Mouse (Mus musculus) left cerebral cortex, adult 9 months (tissue): Measurements from ENCODE around the gene Slc4a5.
"Not testable (repeated sequence)": the region's sequence is repeated elsewhere in the genome, so short reads cannot be mapped to it uniquely, and the experiment has no call there.

Experiments
- DNase-seq, 2 experiments: peaks; one replicate each; pipeline ENCODE4 v3.0.0; 2022; ENCODE audit warnings: low spot score in 2 of 2

Slc4a5 gene

DNA sequence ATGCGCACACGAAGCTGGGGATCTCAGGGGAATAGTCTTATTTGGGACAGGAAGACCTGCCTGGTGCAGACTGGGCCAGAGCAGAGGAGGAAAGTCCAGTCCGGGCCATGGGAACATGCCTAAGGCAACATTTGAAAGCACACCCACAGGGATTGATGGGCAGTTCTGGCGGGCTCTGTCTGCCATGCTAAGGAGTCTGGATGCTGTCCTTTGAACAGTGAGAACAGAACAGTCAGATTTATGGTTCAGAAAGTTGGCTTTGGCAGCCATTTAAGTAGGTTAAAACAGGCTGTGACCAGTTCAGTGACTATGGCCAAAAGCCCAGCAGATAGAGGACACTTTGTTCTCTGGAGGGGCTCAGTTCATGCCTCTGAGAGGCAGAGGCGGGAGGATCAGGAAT is 82.6 kb downstream of the Slc4a5 start:
- DNase-seq, result no peak

GRCm38 (mm10) chr6:83309017-83309416 is 89.4 kb downstream of the Slc4a5 start:
- DNase-seq, result no peak

- DNase-seq, result no peak
Observed at GRCm38 (mm10) chr6:83311206-83311605, 91.6 kb downstream of the Slc4a5 start.

DNA sequence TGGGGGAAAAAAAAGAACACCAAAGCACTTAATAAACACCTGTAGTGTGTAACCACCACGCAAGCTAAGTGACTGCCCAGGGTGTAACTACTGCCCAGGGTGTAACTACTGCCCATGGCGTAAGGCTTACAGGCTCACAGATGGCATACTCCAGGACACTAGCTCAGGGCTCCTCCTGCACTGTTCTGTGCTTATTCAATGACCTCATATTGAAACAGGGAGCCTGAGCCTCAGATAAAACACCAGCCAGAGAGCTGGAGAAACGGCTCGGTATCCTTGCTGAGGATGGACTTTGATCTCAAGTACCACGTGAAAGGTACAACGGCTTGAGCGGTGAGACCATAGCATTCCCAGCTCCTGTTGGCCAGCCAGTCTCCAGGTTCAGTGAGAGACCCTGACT is 92.4 kb downstream of the Slc4a5 start:
- no peak for DNase-seq

DNA sequence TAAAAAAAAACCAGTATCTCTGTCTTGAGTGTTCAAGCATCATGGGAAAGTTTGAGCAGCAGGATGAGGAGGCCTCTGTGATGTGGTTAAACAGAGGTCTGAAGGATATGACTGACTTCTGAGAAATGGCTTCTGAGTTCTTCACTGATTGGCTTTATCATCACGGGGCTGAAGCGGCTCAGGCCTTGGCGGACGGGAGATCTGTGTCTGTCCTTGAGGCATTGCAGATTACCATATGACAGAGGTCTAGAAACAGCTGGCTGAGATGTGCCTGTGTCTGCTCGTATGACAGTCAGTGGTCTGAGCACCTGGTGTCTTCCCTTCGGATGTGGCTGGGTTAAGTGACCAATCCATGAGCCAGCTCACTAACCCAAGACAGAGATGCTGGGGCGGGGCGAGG is 92.9 kb downstream of the Slc4a5 start:
- DNase-seq, result no peak

DNA sequence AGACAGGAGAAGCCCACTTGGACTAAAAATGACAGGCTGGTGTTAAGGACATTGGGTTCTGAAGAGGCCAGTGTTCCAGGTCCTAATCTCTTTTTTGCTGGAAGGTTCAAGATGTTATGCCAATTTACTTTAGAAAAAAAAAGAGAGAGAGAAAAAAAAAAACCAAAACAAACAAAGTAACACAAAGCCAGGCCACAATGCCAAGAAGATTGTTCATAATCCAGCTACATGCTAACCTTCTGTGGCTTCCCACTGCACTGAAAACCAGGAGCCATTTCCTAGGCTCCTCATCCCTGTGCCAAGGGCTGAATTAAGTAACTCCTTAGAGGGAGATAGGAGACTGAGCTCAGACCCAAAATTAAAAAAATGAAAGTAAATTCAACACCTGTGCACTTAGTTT is 95.7 kb downstream of the Slc4a5 start:
- no peak for DNase-seq

- DNase-seq, result no peak
Observed at GRCm38 (mm10) chr6:83316022-83316421, 96.4 kb downstream of the Slc4a5 start.

DNA sequence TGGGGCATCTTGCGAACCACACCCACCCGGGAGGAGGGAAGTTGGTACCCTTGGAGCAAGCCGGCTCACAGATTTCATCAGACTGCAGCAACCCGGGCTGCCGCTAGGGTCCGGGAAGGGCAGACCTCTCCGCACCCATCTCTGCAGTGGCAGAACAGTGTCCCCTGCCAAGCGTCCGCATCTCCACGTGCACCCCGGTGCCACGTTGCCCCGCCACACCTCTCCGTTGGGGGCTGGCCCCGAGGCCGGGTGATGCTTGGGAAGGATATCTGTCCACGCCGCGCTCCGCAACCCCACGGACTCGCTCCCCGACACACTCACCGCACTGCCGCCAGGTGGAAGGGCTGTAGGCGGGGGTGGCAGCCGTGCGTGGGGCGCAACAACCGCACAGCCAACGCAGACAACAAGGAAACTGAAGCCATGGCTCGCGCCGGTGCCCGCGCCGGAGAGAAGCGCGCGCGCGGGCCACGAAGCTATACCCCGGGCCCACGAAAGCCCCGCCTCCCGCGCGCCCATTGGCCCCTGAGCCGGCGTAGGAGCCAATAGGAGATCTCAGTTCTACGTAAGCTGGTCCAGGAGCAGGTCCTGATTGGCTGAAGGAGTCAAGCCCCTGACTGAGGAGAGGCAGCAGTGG is 97.6 kb downstream of the Slc4a5 start:
- DNase-seq, result peak; percentile 79 to 91

- no peak for DNase-seq
Observed at GRCm38 (mm10) chr6:83321927-83322326, 102.3 kb downstream of the Slc4a5 start.

- no peak for DNase-seq
Observed at GRCm38 (mm10) chr6:83322794-83323193, 103.2 kb downstream of the Slc4a5 start.

DNA sequence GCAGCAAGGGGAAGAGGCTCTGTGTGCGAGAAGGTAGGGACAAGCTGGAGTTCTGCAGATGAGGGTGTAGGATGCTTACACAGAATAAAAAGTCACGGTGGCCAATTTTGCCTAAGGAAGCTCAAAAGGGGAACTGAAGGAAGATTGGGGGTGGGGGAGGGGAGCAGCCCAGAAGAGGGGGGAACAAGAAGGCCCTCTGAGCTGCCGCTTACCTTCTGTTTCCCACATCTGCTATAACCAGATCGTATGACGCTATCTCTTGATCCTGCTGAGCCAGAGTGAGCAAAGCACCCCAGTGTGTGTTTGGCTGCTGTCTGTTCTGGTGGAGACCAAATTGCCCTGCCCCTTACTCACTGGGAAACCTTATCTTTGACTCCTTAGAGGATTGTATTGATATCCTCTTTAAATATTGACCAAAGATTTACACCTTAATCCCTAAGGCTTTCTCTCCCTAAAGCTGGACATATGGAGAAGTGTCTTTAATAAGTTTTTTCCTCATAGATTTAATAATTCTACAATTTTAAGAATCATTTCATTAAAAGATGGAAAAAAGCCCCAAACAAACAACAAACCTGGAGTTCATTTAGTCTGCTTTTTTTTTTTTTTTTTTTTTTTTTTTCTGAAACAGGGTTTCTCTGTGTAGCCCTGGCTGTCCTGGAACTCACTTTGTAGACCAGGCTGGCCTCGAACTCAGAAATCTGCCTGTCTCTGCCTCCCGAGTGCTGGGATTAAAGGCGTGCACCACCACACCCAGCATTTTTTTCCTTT is 104.2 kb downstream of the Slc4a5 start:
- DNase-seq, result no peak

GRCm38 (mm10) chr6:83325525-83326393 is 106.1 kb downstream of the Slc4a5 start, which contains the start of the genes Mthfd2 and Mob1a:
Gene Mthfd2 (minus strand): TSS chr6:83325908.
Gene Mob1a (plus strand): TSS chr6:83326016.
- DNase-seq, result peak; percentile 86 to 95

DNA sequence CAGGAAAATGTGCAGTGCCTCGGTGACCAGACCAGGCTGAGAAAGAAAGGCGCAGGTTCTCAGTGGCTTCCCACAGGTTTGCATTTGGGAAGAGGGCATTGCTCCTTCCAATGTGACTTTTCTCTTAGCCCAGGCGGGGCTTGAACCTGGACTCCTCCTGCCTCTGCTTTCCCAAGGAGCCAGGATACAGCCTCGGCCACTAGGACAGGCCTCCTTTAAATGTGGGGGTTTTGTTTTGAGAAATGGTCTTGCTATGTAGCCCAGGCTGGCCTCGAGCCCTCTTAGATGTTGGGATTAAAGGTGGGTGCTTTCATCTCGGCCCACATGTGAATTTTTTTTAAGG is 106.7 kb downstream of the Slc4a5 start:
- no peak for DNase-seq

- DNase-seq, result no peak
Observed at GRCm38 (mm10) chr6:83326761-83327160, 107.1 kb downstream of the Slc4a5 start.

DNA sequence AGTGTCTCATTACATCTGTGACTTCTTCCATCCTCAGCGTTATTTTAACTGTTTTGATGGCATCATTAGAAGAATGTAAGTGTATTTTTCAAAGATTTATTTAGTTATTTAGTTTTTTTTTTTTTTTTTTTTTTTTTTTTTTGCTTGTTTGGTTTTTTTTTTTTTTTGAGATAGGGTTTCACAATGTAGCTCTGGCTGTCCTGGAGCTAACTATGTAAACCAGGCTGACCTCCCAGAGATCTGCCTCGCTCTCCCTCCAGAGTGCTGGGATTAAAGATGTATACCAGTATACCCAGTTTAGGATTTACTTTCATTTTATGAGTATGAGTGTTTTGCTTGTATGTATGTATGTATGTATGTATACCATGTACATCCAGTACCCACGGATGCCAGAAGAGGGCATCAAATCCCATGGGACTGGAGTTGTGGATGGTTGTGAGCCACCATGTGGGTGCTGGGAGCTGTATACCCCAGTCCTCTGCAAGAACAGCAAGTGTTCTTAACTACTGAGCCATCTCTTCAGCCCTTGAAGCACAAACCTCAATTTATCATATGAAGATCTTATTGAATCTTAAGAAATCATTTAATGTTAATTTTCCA is 108.1 kb downstream of the Slc4a5 start:
- no peak for DNase-seq

DNA sequence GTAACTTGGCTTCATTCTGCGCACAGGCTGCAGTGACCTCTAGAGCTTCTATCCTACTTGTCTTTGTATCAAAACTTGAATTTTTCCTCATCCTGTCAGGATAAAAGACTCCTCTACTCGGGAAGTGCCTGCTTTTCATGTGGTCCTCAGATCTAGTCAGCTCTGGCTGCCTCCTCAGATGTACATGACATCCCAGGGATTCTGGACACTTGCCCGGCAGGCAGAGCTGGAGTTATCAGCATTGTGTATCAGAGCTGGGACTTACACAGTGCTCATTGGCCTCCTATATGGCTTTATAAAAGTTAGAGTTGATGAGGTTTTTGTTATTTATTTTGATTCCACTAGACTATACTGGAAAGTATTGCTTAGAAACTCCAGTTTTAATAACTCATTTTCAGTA is 121.8 kb downstream of the Slc4a5 start:
- no peak for DNase-seq

DNA sequence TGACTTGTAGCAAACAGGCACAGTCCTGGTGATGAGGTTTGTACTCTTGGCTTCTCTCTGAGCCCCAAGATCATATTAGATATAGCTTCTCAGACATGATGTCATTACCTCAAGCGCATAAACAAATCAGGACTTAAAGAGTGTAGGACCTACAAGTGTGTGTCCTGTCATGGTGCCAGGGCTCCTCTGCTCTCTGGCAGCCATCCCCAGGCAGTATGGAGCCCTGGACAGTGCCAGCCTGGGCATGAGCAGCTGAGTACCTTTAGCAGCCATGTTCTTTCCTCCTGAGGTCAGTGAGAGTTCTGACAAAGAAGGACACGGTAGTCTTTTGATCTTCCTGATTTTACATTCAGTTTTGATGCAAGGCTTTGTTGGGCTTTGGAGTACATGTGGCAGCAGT is 123.3 kb downstream of the Slc4a5 start:
- no peak for DNase-seq

DNA sequence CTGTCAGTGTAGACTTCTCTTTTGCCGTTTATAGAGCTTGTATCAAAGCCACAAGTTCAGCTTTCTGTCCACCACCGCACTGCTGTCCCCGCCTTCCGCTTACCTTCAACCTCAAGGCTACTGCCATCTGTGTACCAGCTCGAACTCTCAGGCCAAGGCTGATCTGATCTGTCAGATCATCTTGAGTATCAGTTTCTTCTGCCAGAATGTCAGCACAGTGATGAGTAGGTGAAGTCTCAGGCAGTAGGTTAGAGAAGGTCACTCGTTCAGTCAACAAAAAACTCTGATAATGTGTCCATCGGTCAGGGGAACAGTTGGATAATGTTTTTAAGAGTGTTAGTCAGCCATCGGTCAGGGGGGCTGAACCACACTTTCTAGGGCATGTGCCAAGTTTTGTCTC is 125.7 kb downstream of the Slc4a5 start:
- not testable (repeated sequence) for DNase-seq

DNA sequence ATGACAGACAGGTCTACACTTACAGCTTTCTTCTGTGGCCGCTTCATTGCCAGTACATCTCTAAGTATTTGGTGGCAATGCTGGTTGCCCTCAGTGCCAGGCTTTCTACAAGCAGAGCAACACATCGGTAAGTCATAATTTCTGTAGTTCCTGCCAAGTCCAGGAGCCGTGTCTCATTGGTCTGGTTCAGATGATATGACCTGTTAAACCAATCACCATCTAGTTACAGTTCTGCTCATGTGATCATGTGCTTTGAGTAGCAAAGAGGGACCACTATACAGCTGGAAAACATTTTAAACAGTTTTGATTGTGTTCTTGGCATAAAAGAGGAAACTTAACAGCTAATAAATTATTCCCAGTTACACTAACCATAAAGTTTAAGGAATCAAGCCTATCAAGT is 128.3 kb downstream of the Slc4a5 start:
- DNase-seq, result no peak

GRCm38 (mm10) chr6:83348873-83349272 is 129.2 kb downstream of the Slc4a5 start, which contains the start of gene Bola3:
Gene Bola3 (plus strand): TSS chr6:83349147.
- no peak for DNase-seq

DNA sequence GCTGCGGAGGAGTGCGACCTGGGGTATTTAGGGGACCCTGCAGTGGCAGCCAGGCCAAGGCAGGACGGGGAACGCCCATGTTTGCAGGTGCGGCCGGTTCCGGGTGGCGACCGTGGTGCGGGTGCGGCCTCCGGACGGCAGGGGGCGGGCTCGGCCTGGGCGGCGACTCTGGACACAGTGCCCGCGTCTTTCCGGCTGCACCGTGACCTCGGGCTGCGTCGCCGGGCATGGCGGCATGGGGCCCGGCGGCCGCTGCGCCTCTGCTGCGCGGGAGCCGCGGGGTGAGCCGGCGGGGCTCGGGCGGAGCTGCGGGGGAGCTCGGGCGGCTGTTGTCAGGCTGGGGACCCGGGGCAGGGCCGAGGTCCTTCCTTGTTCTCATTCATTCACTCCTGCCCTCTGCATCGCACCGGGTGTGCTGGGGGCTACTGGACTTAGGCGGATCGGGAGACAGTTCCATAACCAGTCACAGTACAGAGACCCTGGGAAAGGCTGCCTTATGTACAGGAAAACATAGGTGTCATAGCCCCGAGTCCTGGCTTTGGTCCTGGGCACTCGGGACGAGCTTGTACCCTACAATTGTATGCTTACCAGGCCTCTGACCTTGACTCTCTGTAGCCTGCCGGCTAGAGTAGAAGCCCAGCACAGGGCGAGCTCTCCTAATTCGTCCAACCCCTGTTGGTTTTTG is 129.8 kb downstream of the Slc4a5 start:
- DNase-seq, result peak; percentile 38 to 88
